Mouse (Mus musculus) layer of hippocampus, postnatal 14 days (tissue): ENCODE data around the gene Slc26a10. TPM values are rescaled to one million over a fixed set of nuclear protein-coding genes. Genes with fewer than 3 reads are reported as not detected.

Source experiments
- DNase-seq, 2 experiments: peaks; one replicate each; pipeline ENCODE4 v3.0.0; 2021 to 2022; ENCODE audit warnings: low spot score in 2 of 2, mixed read lengths in 1 of 2
- total RNA-seq, 2 experiments: library from RNA; stranded (reverse); gene quantifications; 2 replicates each; pipeline ENCODE4 v1.2.3; 2021

Gene Slc26a10
- total RNA-seq, 2 experiments from 2014 or later: 4.6 to 5.9 TPM

DNA sequence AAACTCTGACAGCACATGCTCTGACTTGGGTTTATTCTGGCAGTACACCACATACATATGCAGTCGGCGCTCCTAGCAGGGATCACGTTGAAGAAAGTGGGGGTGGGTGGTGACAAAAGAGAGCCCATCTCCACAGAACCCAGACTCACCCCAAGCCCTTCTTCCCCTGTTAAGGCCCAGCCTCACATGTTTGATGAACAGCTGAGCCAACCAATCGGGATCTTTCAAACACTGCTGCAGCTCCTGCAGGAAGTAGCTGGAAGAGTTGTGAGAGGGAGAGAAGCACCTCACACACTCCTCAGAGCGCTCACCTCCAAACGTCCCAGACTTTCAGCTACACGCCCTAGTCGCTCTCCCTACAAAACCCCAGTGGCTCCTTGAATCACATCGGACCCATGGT is 4.7 kb upstream of the Slc26a10 start:
- DNase-seq: no peak

DNA sequence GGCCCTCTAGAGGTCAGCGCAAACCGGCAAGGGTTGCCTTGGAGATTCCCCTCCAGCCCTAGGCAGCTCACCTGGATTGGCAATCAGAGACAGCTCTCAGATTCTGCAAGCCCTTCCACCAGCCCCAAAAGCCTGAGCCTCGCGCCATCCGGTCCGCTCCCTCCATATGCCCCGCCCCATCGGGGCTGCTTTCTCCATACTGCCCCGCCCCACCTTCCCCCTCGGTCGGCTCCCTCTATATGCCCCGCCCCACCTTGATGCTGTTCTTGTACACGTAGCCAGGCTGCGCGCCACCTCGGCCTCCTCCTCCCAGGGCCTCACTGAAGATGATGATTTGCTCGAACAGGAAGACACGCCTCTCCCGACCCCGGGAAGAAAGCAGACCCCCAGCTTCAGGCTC is 3.3 kb upstream of the Slc26a10 start:
- no peak for DNase-seq

DNA sequence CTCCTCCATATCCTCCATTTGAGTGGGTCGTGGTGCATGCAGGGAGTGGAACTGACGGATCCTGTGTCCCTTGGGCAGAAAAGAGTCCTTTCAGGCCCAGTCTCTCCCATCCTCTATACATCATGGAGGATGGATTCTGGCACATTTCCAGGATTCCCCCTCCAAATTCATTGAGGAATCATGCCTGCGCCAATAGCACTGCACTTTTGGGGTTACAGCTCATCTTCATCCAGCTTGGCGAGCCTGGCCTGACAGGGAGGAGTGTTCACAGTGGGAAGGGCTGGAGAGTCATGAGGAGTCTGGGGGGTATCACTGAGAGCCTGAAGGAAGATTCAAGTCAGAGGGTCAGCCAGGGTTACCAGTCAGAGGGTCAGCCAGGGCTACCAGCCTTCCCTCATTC is 2.2 kb upstream of the Slc26a10 start:
- no peak for DNase-seq

DNA sequence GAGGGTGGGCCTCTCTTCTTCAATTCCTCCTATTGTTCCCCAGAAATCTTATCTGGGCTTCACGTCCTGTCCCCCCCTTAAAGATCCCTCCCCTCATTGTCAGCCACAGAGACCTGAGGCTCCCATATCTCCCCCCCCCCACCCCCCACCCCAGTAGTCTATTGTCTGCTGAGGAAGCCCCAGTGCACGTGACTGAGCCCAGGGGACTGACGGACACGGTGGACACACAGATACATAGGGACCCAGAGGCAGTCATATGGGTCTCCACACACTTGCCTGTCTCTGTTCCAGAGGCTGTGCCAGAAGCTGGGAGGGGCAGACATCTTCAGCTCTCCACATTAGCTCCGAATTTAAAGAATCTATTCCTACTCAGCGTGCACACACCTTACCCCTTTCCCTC is 1.1 kb upstream of the Slc26a10 start:
- DNase-seq: no peak

DNA sequence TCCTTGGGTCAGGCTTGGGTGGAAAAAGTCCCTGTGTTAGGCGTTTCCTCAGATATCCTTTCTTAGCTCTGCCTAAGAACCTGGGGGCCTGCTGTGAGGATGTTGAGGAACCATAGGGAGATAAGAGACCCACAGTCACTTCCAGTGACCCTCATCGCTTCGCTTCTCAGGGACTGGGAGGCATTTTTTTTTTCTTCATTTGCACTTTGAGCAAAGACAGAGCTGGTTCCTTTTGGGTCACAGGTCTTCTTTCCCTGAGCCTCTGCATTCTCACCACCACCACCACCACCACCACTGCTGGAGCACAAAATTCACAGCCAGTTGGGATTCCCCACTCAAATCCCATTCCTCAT is 226 bp upstream of the Slc26a10 start:
- no peak for DNase-seq

DNA sequence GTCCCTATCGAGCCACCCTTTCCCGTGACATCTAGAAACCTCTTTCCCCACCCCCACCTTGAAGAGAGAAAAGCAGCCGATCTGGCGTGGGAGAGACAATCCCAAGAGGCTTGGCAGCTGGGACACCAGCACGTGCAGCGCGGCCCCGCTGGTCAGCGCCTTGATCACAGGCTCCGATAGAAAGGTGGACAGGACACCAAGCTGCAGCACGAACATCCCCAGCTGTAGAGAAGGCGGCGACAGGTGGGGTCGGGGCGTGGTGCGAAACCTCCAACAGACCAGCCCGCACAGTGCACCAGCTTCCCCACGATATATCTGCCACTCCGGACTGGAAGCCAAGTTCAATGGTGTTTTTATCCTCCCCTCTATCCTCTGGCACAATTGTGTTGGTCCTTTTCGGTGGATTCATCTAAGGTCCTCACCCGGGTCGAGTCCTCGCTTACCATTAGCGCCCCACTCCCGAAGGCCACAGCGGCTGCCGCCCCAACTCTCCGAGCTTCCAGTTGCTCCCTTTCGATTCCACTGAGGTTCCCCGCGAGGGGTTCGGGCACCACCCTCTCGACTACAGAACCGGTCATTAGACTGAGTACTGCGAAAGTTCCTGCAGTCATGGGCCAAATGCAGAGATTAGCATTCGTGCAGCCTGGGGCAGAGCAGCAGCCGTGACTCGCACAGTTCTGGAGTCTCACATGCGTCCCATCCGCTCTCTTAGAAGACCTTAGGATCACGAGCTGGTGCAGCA is 2.0 kb downstream of the Slc26a10 start:
- DNase-seq: peak in 1 of 2 experiments; percentile 11

DNA sequence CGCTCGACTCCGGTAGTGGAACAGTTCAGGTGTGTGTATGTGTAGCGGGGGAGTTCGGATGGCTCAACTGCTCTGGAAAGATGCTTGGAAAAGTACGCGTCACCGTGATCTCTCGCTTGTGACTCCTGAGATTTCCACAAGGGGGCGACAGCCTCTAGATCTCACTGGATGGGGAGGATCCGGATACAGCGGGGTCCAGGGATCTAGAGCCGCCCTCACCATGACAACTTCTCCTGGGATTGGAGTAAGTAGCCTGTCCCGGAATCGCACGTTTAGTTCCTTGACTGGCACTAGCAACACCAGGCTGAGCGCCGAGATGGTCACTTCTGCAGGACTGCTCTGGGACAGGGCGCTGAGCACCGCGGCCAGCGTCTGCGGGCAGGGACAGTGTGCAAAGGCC is 2.7 kb downstream of the Slc26a10 start:
- DNase-seq: peak; percentile 78 to 81

DNA sequence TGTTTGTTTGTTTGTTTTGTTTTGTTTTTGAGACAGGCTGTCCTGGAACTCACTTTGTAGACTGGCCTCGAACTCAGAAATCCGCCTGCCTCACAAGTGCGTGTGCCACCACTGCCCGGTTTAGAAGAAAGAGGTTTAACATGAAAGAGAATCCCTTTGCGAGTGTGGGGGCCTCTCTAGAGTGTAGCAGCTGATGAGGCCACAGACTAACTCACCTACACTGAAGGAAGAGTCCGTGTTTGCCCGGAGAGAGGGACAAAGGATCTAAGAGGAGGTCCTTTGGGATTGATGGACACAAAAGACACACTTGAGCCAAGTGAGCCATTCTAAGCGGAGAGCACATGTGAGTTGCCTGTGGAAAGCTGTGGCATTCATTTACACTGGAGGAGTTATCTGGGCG is 3.2 kb downstream of the Slc26a10 start:
- DNase-seq: no peak

DNA sequence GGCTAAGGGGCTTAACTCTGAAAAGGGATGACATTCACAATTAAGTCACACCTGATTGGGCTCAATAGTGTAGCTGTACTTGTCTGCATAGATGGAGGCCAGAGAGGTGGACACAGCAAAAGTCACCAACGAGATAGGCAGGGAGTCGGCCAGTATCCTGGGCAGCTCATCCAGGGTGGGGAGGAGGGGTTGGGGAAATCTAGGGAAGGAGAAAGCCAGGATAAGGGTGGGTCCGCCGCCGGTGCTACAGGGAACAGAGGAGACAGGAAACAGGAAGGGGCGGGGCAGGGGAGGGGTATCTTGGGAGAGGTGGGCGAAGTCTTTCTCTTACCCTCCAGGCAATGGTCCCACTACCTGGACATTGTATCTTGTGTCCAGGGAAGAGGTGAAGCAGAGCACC is 3.7 kb downstream of the Slc26a10 start:
- DNase-seq: no peak

DNA sequence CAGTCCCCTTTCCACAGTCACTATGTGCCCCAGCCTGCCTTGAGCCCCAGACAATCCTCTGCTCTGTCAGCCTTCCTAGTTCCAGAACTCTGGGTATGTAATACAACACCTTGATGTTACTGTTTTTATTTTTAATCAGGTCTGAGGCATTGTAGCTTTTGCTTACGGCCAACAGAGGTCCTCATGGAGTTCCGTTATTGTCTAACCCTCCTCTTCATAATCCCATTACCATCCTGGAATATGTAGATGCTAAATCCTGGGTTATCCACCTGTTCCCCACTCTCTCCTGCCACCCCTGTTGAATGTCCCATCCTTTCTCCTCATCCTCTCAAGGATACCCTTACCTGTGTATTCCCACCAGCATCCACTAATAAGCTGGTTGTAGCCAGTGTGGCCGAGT is 4.2 kb downstream of the Slc26a10 start:
- peak in 1 of 2 experiments; percentile 1 for DNase-seq

DNA sequence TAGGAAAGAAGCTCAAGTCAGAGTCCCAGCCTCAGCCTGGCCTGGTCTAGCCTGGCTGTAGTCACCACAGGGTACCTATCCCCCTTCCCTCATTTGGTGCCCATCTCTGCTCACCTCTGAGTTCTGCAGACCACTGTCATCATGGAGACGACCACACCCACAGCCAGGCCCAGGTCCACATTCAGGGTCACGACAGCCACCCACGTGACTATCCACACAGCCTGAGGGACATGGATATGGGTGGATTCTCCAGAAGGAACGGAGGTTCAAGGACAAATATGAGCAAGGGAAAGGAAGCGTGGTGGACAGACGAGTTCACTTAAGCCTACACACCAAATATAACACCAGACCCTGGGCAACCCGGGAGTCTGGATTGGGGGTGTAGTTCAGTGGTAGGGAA is 6.3 kb downstream of the Slc26a10 start:
- DNase-seq: peak in 1 of 2 experiments; percentile 5

DNA sequence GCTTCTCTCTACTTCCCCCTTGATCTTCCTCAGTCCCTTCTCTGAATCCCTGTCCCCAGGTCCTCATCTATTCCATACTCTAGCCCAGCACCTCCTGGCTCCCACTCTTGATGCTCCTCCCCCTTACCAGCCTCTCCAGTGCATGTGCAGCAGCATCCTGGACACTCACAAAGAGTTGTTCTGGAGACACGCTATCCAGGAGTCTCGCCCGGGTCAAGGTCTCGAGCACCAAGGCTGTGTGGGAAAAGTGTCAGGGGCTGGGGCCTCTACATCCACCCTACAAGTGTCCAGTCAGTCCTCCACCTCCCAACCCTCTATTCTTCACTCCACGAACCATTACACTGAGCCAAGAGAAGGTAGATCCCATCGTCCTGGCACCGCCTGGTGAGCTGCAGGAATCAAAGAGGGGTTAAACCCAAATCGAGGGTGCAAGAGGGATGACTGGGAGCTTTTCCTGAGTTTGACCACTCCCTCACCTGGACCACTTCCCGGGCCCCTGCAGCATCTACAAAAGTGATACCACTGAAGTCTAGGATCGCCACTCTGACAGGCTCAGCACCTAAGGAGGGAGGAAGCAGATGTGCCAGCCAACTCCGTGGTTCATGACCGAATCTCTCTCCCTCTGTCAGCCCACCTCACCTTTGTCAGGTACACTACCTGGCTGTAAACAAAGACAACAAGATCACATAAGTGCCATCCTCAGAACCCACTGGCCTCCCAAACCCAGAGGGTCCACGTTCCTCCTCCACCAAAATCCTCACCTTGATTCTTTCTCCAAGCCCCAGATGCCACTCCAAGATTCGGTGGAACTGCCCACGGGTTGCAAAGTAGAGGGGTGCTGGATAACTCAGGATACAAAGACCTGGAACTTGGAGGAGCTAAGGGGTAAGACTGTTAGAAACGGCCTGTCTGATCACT is 7.0 kb downstream of the Slc26a10 start:
- DNase-seq: peak in 1 of 2 experiments; percentile 3

DNA sequence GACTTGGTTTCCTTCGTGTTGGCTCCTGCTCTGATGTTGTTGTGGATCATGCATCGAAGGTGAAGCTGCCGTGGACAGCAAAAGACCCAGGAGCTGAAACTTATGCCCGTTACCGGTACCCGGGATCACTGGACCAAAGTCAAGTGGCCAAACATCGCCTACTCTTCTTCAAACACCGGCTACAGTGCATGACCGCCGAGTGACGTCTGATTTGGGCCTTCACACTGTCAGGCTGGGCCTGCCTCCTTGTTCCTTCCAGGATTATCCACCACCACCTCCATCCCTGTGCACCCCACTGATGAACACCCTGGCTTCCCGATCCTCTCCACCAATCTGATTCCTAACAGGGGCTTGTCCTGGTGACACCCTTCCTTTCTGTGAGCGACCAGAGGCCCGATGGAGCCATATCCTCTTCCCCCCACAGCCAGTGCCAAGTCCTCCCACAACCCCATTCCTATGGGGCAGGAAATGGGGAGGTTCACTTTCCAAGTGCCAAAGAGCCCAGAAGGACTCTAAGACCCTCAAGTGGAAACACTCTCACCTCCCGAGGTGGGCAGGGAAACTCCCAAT is 8.7 kb downstream of the Slc26a10 start:
- peak in 1 of 2 experiments; percentile 3 for DNase-seq

DNA sequence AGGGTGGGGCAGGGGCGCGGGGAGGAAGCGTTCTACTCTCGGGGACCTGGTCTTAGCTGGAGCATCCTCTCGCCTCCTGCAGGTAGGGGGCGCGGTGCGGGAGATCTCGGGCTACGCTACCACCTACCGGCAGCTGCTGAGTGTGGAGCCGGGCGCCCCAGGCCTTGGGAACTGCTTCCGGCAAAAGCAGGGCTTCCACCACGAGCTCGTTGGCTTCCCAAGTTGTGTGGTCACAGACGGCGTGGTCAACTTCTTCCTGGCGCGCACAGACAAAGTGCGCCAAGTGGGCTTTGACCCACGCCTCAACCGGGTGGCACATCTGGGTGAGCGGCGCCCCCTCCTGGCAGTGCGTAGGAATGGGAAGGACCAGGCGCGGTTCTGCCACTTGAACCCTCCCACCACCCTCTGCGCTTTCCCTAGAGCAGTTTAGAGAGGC is 9.6 kb downstream of the Slc26a10 start:
- peak in 1 of 2 experiments; percentile 49 for DNase-seq

DNA sequence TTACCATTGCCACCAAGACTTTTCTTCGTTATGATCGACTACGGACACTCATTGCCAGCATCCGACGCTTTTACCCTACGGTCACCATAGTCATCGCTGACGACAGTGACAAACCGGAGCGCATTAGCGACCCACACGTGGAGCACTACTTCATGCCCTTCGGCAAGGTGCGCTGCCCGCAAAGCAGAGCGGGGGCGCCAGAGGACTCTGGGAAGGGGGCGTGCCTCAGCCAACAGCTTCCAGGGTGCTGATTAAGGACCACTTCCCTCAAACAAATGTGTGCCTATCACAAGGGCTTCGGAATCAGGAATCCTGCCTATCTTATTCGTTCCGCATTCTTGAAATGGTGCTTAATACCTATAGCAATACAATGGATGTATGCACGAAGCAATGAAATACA is 10.4 kb downstream of the Slc26a10 start:
- DNase-seq: no peak

DNA sequence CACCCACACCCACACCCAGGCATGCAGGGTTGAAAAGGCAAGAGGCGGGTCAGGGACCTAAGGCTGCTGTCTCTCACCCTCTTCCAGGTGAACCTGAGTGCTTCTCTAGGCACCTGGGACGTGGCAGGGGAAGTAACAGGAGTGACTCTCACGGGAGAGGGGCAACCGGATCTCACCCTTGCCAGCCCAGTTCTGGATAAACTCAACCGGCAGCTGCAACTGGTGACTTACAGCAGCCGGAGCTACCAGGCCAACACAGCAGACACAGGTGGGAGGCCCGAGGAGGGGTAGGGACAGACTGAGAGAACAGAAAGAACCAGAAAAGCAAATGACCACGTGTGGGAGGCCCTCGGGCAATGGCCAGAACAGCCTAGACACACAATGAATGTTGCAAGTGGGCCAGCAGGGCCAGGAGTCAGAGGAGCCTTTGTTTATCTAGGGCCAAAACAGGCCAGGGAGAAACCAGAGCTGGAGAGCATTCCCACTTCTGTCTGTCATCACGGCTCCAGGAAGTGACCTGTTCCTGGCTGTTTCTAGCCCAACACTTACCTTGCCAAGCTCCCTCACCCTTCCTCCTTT is 12.7 kb downstream of the Slc26a10 start:
- DNase-seq: peak in 1 of 2 experiments; percentile 1

DNA sequence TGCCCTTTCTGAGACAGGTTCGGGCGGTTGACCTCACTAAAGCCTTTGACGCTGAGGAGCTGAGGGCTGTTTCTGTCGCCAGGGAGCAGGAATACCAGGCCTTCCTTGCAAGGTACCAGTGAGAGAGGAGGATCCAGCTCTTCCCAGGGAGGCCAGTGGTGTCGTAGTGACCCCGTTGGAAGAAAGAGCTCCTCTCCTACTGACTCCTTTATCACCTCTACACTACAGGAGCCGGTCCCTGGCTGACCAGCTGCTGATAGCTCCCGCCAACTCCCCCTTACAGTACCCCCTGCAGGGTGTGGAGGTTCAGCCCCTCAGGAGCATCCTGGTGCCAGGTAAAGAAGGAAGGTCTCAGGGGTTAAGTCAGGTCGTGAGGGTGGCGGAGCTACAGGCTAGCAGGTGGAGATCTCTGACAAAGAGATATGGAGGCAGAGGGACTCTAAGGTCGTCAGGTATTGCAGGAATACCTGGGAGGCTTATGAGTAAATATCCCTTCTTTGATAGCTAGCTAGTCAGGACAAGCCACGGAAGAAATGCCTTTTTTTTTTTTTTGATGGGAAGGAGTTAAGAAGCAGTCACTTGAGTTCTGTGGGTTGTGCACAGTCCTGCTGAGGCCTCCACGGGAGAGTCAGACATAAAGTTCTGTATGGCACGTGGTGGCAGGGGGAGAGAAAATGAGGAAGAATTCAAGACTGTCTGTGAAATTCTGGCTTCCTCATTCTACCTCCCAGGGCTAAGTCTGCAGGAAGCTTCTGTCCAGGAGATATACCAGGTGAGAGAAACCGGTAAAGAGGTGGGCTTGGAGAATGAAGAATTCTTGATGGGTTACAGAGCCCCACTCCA is 13.5 kb downstream of the Slc26a10 start:
- peak in 1 of 2 experiments; percentile 8 for DNase-seq

DNA sequence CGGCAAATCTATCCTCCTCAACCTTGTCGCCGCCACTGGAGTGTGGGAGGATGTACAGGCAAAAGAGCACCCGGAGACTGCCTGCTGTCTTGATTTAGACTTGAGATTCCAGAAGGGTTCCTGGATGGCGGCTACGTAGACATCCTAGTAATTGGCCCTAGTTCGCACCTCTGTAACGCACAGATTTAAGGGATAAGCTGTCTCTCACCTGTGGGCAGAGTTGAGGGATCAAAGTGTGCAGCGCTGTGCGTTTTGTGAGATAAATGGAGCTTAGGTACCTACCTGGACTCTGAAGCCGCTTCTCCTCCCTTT is 14.1 kb downstream of the Slc26a10 start:
- no peak for DNase-seq

DNA sequence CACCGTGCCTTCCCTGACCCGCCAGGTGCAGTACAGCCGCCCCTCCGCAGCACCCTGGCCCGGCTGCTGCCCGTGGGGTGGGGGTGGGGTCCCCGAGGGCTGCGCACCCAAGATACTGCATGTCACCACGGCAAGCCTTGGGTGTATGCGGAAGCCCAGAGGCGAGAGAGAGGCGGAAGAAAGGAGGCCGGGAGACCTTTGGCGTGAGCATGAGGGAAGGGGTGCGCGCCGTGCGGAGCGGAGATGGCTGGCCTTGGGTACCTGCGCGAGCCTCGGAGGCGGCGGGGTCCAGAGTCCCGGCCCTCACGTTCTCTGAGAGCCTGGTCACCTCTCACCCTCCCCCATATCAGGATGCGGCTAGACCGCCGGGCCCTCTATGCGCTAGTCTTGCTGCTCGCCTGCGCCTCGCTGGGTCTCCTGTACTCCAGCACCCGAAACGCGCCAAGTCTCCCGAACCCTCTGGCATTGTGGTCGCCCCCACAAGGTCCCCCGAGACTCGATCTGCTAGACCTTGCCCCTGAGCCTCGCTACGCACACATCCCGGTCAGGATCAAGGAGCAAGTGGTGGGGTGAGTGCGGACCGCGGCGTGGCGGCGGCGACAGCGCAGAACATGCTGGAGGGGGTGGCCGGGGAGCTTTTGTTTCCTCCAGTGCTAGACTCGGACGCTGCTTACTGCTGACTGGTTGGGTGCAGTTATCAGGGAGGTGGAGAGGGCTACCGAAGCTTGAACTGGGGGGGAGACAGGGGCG is 14.6 kb downstream of the Slc26a10 start:
- DNase-seq: no peak

DNA sequence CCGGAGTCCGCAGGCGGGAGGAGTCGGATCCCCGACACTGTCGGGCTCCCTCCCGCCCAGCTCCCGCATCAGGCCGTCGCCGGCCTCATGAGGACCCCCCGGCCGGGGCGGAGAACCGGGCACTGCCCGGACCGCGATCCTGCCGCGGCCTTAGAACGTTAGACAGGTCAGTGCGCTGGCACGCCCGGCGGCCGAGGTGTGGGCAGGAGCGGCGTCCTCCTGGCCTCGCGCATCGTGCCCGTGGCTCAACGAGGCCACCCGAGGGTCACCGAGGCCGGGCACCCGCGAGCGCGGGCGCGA is 15.1 kb downstream of the Slc26a10 start:
- no peak for DNase-seq
